Mouse (Mus musculus): ENCODE data around the gene Fam173a. TPM values are rescaled to one million over a fixed set of nuclear protein-coding genes. Genes with fewer than 3 reads are reported as not detected.

Fam173a gene
- polyA plus RNA-seq, 1 experiment from 2014 or later = 66.1 TPM

- no peak for ATAC-seq (ENCODE audit: low read depth)
- 88% methylated on average over 6 of the region's 6 CpGs for WGBS
- H3K4me2 ChIP-seq (ENCODE audit: low read depth, low read length) = no peak overlapping the region
These were observed 32.6 kb upstream of the Fam173a start for GRCm38 (mm10) chr17:25825311-25825710.

DNA sequence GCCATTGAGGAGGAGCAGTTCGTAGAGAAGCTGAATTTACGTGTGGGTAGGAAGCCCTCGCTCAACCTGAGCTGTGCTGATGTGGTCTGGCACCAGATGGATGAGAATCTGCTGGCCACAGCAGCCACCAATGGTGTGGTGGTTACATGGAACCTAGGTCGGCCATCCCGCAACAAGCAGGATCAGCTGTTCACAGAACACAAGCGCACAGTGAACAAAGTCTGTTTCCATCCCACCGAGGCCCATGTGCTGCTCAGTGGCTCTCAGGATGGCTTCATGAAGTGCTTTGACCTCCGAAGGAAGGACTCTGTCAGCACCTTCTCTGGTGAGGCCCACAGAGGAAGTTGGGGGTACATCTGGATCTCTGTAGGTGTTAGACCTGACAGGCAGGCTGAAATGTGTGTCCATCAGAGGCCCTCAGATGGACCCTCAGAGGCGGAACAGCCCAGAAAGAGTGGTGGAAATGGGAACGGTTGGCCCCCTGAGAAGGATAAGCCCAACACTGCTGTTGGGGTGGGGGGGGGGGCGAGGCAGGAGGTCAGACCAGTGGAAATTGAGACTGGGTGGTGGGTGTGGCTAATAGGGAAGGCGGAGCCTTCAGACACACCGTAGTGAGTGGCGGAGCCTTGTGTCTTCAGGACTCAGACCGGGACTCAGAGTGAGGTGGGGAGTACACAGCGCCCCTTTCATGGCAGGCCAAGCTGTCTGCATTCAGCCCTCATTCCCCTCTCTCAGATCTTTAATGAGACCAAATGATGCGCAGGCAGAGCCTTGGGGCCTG is 31.9 kb upstream of the Fam173a start:
- DNase-seq (ENCODE audit: low spot score) = no peak
- H3K4me3 ChIP-seq (ENCODE audit: low read depth, low read length) = peak overlapping the region; percentile 74
- H3K4me2 ChIP-seq (ENCODE audit: low read depth, low read length) = peak overlapping the region; percentile 98
- H3K27ac ChIP-seq (replicated peaks; ENCODE audit: low read depth, low read length) = no peak overlapping the region
- peaks cover 13% of the 10 kb centered on the region for H3K4me1 ChIP-seq (ENCODE audit: control insufficient read depth, insufficient read depth, low read length)
- H3K36me3 ChIP-seq (ENCODE audit: control insufficient read depth, insufficient read depth, low read length) = peaks cover 23% of the 10 kb centered on the region
- peaks cover 17% of the 10 kb centered on the region for H3K27me3 ChIP-seq (replicated peaks; ENCODE audit: control insufficient read depth, insufficient read depth, low read length)
- H3K9ac ChIP-seq (ENCODE audit: low read depth, low read length) = peak overlapping the region; percentile 76
- ATAC-seq (ENCODE audit: low read depth) = no peak
- H3K9me3 ChIP-seq (ENCODE audit: control insufficient read depth, low read length) = no peaks in the 10 kb centered on the region
- 76% methylated on average over 15 of the region's 17 CpGs for WGBS

More at GRCm38 (mm10) chr17:25825311-25825710, 32.6 kb upstream of the Fam173a start:
- Histone ChIP-seq H3K27ac (replicated peaks; ENCODE audit: low read depth, low read length) (no peak overlapping the region), H3K9ac (ENCODE audit: low read depth, low read length) (no peak overlapping the region), H3K36me3 (ENCODE audit: control insufficient read depth, insufficient read depth, low read length) (peaks cover 30% of the 10 kb centered on the region), H3K4me1 (ENCODE audit: control insufficient read depth, insufficient read depth, low read length) (peaks cover 18% of the 10 kb centered on the region), H3K9me3 (ENCODE audit: control insufficient read depth, low read length) (no peaks in the 10 kb centered on the region), H3K27me3 (replicated peaks; ENCODE audit: control insufficient read depth, insufficient read depth, low read length) (peaks cover 9% of the 10 kb centered on the region), H3K4me3 (ENCODE audit: low read depth, low read length) (no peak overlapping the region)
- DNase-seq (ENCODE audit: low spot score) = no peak

- Histone ChIP-seq H3K9ac (ENCODE audit: low read depth, low read length) (peak within 1 kb of the TSS; percentile 76), H3K36me3 (ENCODE audit: control insufficient read depth, insufficient read depth, low read length) (peaks cover 23% of the 10 kb centered on the region), H3K4me3 (ENCODE audit: low read depth, low read length) (peak within 1 kb of the TSS; percentile 74), H3K27me3 (replicated peaks; ENCODE audit: control insufficient read depth, insufficient read depth, low read length) (peaks cover 28% of the 10 kb centered on the region), H3K4me2 (ENCODE audit: low read depth, low read length) (peak within 1 kb of the TSS; percentile 98), H3K9me3 (ENCODE audit: control insufficient read depth, low read length) (no peaks in the 10 kb centered on the region), H3K27ac (replicated peaks; ENCODE audit: low read depth, low read length) (peak within 1 kb of the TSS; percentile 29; the same call in 1 of the 2 replicates), H3K4me1 (ENCODE audit: control insufficient read depth, insufficient read depth, low read length) (peaks cover 12% of the 10 kb centered on the region)
- WGBS = 0% methylated on average over 18 of the region's 18 CpGs
- DNase-seq (ENCODE audit: low spot score) (peak; percentile 95), ATAC-seq (ENCODE audit: low read depth) (peak; percentile 79)
These were observed 30.8 kb upstream of the Fam173a start, which contains the start of gene Wdr24 for GRCm38 (mm10) chr17:25823452-25823851. TSS of gene Wdr24 (plus strand) at chr17:25823627.

DNA sequence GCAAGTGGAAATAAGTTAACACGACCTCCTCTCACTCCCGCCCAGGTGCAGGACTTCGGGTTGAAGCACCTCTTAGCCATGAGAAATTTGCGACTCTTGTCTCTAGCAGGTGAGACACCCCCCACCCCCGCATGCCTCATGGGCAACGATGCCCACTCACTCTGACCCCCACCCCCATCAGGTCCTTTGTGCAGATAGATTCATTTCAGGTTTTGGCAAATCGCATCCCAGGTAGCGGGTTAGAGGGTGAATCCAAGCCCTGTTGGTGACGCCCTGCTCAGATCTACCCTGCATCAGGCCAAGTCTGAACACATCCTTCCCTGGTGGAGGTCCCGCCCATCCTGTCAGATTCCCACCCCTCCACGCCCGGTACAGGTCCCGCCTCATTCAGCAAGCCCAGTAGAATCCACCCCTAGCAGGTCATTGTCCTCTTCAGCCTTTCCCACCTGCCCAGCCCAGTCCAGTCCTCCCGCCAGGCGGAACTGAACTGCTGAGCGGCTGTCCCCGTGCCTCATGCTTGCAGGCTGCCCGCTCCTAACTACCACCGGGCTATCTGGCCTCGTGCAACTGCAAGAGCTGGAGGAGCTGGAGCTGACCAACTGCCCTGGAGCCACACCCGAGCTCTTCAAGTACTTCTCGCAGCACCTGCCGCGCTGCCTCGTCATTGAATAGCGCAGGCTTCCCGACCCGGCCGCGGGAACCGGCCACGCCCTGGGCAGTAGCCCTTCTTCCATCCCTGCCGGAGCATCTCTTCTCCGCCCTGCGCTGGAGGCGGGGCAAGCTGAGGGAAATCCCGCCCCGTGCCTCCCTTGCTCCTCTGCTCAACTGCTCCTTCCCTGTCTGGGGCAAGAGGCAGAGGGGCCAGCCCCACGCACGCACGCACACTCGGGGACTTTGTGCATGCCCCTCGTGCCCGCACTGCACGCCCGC is 26.4 kb upstream of the Fam173a start:
- 9% methylated on average over 34 of the region's 46 CpGs for WGBS
- H3K36me3 ChIP-seq (ENCODE audit: control insufficient read depth, insufficient read depth, low read length) = no peaks in the 10 kb centered on the region
- peak overlapping the region; percentile 31 for H3K4me2 ChIP-seq (ENCODE audit: low read depth, low read length)
- 0 out of 2 replicates have a peak overlapping the region, but pooled peaks have one; percentile 6 for H3K4me3 ChIP-seq (ENCODE audit: low read depth, low read length)
- H3K27ac ChIP-seq (replicated peaks; ENCODE audit: low read depth, low read length) = no peak overlapping the region
- no peaks in the 10 kb centered on the region for H3K9me3 ChIP-seq (ENCODE audit: control insufficient read depth, low read length)
- no peak overlapping the region; the same call in 1 of the 2 replicates for H3K9ac ChIP-seq (ENCODE audit: low read depth, low read length)
- peaks cover 37% of the 10 kb centered on the region for H3K27me3 ChIP-seq (replicated peaks; ENCODE audit: control insufficient read depth, insufficient read depth, low read length)
- ATAC-seq (ENCODE audit: low read depth) (no peak; the same call in 1 of the 2 replicates), DNase-seq (ENCODE audit: low spot score) (peak; percentile 21)
- peaks cover 3% of the 10 kb centered on the region for H3K4me1 ChIP-seq (ENCODE audit: control insufficient read depth, insufficient read depth, low read length)

DNA sequence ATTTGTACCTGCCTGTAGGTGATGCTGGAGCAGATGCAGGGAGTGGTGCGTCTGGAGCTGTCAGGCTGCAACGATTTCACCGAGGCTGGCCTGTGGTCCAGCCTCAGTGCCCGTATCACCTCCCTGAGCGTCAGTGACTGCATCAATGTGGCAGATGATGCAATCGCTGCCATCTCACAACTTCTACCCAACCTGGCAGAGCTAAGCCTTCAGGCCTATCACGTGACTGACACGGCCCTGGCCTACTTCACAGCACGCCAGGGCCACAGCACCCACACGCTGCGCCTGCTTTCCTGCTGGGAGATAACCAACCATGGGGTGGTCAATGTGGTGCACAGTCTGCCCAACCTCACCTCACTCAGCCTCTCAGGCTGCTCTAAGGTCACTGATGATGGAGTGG is 25.0 kb upstream of the Fam173a start:
- peaks cover 37% of the 10 kb centered on the region for H3K27me3 ChIP-seq (replicated peaks; ENCODE audit: control insufficient read depth, insufficient read depth, low read length)

DNA sequence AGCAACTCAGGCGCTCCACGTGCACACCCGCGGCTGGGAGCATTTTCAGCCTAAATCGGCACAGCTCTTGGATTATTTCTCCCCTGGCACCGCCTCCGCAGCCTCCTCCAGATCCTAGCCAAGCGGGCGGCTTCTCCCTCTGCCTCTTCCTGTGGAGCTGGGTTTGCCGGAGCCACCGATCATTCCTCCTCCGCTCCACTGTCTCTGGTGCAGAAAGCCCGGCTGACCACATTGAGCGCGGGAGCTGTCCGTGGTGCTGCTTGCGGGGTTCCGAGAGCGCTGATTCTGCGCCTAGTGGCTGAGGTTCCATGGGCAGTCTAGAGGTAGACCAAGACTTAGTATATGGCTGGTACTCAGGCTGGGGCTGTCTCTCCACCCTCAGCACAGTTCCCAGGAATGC is 20.8 kb upstream of the Fam173a start:
- Histone ChIP-seq H3K27ac (replicated peaks; ENCODE audit: low read depth, low read length) (no peak overlapping the region), H3K9me3 (ENCODE audit: control insufficient read depth, low read length) (no peaks in the 10 kb centered on the region), H3K4me1 (ENCODE audit: control insufficient read depth, insufficient read depth, low read length) (peaks cover 8% of the 10 kb centered on the region; the same call in 1 of the 2 replicates), H3K9ac (ENCODE audit: low read depth, low read length) (no peak overlapping the region), H3K27me3 (replicated peaks; ENCODE audit: control insufficient read depth, insufficient read depth, low read length) (peaks cover 34% of the 10 kb centered on the region), H3K36me3 (ENCODE audit: control insufficient read depth, insufficient read depth, low read length) (no peaks in the 10 kb centered on the region), H3K4me2 (ENCODE audit: low read depth, low read length) (0 out of 2 replicates have a peak overlapping the region, but pooled peaks have one; percentile 26), H3K4me3 (ENCODE audit: low read depth, low read length) (no peak overlapping the region)
- DNase-seq (ENCODE audit: low spot score) (peak; percentile 88), ATAC-seq (ENCODE audit: low read depth) (peak; percentile 31; the same call in 1 of the 2 replicates)
- 2% methylated on average over 20 of the region's 20 CpGs for WGBS

More for the DNA sequence above, 25.0 kb upstream of the Fam173a start:
- no peak for ATAC-seq (ENCODE audit: low read depth)
- H3K4me2 ChIP-seq (ENCODE audit: low read depth, low read length) = no peak overlapping the region
- WGBS = 81% methylated on average over 11 of the region's 11 CpGs
- DNase-seq (ENCODE audit: low spot score) = no peak
- H3K27ac ChIP-seq (replicated peaks; ENCODE audit: low read depth, low read length) = no peak overlapping the region
- H3K4me3 ChIP-seq (ENCODE audit: low read depth, low read length) = no peak overlapping the region
- H3K9me3 ChIP-seq (ENCODE audit: control insufficient read depth, low read length) = no peaks in the 10 kb centered on the region
- peaks cover 3% of the 10 kb centered on the region; the same call in 1 of the 2 replicates for H3K4me1 ChIP-seq (ENCODE audit: control insufficient read depth, insufficient read depth, low read length)
- H3K36me3 ChIP-seq (ENCODE audit: control insufficient read depth, insufficient read depth, low read length) = no peaks in the 10 kb centered on the region
- H3K9ac ChIP-seq (ENCODE audit: low read depth, low read length) = no peak overlapping the region

GRCm38 (mm10) chr17:25810890-25811289 is 18.2 kb upstream of the Fam173a start:
- no peaks in the 10 kb centered on the region for H3K9me3 ChIP-seq (ENCODE audit: control insufficient read depth, low read length)
- peaks cover 32% of the 10 kb centered on the region for H3K27me3 ChIP-seq (replicated peaks; ENCODE audit: control insufficient read depth, insufficient read depth, low read length)

More at GRCm38 (mm10) chr17:25810890-25811289, 18.2 kb upstream of the Fam173a start:
- WGBS = 74% methylated on average over 4 of the region's 4 CpGs
- DNase-seq (ENCODE audit: low spot score) = no peak
- ATAC-seq (ENCODE audit: low read depth) = no peak
- H3K27ac ChIP-seq (replicated peaks; ENCODE audit: low read depth, low read length) = no peak overlapping the region
- H3K9ac ChIP-seq (ENCODE audit: low read depth, low read length) = no peak overlapping the region
- no peaks in the 10 kb centered on the region for H3K36me3 ChIP-seq (ENCODE audit: control insufficient read depth, insufficient read depth, low read length)
- no peak overlapping the region for H3K4me3 ChIP-seq (ENCODE audit: low read depth, low read length)
- peaks cover 8% of the 10 kb centered on the region; the same call in 1 of the 2 replicates for H3K4me1 ChIP-seq (ENCODE audit: control insufficient read depth, insufficient read depth, low read length)
- no peak overlapping the region for H3K4me2 ChIP-seq (ENCODE audit: low read depth, low read length)
